Mouse (Mus musculus): ENCODE measurements around the gene Nav2. TPM values are rescaled to one million over a fixed set of nuclear protein-coding genes. Genes with fewer than 3 reads are reported as not detected.

Nav2 gene
- polyA plus RNA-seq, 1 experiment from 2014 or later = 34.9 TPM

- H3K4me2 ChIP-seq (ENCODE audit: low read length) = no peak overlapping the region
- H3K9ac ChIP-seq (ENCODE audit: low read length) = no peak overlapping the region
- no peak overlapping the region for H3K4me3 ChIP-seq (ENCODE audit: control insufficient read depth in 1 of 2, insufficient read depth in 1 of 2, low read depth in 1 of 2, low read length in 2 of 2)
- WGBS = 34% methylated on average over 4 of the region's 4 CpGs
- H3K27me3 ChIP-seq (ENCODE audit: control insufficient read depth, insufficient read depth, low read length) = no peaks in the 10 kb centered on the region
- H3K9me3 ChIP-seq (ENCODE audit: control insufficient read depth, low read length) = no peaks in the 10 kb centered on the region
- no peaks in the 10 kb centered on the region for H3K4me1 ChIP-seq (ENCODE audit: control insufficient read depth in 2 of 2, insufficient read depth in 2 of 2, low read length in 2 of 2)
- H3K36me3 ChIP-seq (ENCODE audit: control insufficient read depth, insufficient read depth, low read length) = peaks cover 13% of the 10 kb centered on the region; the same call in 1 of the 2 replicates
- ATAC-seq (ENCODE audit: insufficient number of reproducible peaks, insufficient read depth, low FRiP score, low read depth) = no peak
- H3K27ac ChIP-seq (replicated peaks in 1 of 2; ENCODE audit: control insufficient read depth in 1 of 2, insufficient read depth in 1 of 2, low read depth in 2 of 2, low read length in 2 of 2) = no peak overlapping the region
Measured at GRCm38 (mm10) chr7:49426060-49426459, 517.5 kb downstream of the Nav2 start.

GRCm38 (mm10) chr7:49427843-49428242 is 519.3 kb downstream of the Nav2 start:
- Histone ChIP-seq H3K9ac (ENCODE audit: low read length) (no peak overlapping the region), H3K36me3 (ENCODE audit: control insufficient read depth, insufficient read depth, low read length) (peaks cover 5% of the 10 kb centered on the region; the same call in 1 of the 2 replicates), H3K9me3 (ENCODE audit: control insufficient read depth, low read length) (no peaks in the 10 kb centered on the region), H3K4me3 (ENCODE audit: control insufficient read depth in 1 of 2, insufficient read depth in 1 of 2, low read depth in 1 of 2, low read length in 2 of 2) (no peak overlapping the region), H3K27ac (replicated peaks in 1 of 2; ENCODE audit: control insufficient read depth in 1 of 2, insufficient read depth in 1 of 2, low read depth in 2 of 2, low read length in 2 of 2) (no peak overlapping the region), H3K27me3 (ENCODE audit: control insufficient read depth, insufficient read depth, low read length) (no peaks in the 10 kb centered on the region), H3K4me1 (ENCODE audit: control insufficient read depth in 2 of 2, insufficient read depth in 2 of 2, low read length in 2 of 2) (no peaks in the 10 kb centered on the region), H3K4me2 (ENCODE audit: low read length) (no peak overlapping the region)
- no peak for ATAC-seq (ENCODE audit: insufficient number of reproducible peaks, insufficient read depth, low FRiP score, low read depth)
- 38% methylated on average over 6 of the region's 6 CpGs for WGBS

- H3K27ac ChIP-seq (replicated peaks in 1 of 2; ENCODE audit: control insufficient read depth in 1 of 2, insufficient read depth in 1 of 2, low read depth in 2 of 2, low read length in 2 of 2) = no peak overlapping the region
- ATAC-seq (ENCODE audit: insufficient number of reproducible peaks, insufficient read depth, low FRiP score, low read depth) = peak; percentile 28; the same call in 1 of the 2 replicates
Measured at GRCm38 (mm10) chr7:49428947-49429346, 520.4 kb downstream of the Nav2 start.

DNA sequence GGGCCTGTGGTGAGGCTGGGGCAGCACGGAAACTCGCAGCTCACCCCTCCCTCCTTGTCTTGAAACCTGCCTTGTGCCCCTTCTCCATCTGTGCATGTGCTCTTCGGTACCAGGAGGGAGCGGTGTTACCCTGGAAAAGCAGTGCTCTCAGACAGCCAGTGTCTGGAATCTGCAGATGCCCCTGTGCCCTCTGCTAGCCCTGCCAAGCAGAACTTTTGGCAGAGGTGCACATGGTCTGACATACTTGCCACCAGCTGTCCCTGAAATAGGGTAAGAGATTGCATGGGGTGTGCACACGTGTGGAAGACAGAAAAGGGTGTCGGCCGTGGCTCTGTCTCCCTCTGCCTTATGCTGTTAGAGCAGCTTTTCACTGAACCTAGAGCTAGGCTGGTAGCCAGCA is 522.3 kb downstream of the Nav2 start:
- H3K4me1 ChIP-seq (ENCODE audit: control insufficient read depth in 2 of 2, insufficient read depth in 2 of 2, low read length in 2 of 2) = no peaks in the 10 kb centered on the region
- H3K4me3 ChIP-seq (ENCODE audit: control insufficient read depth in 1 of 2, insufficient read depth in 1 of 2, low read depth in 1 of 2, low read length in 2 of 2) = no peak overlapping the region
- ATAC-seq (ENCODE audit: insufficient number of reproducible peaks, insufficient read depth, low FRiP score, low read depth) = no peak
- WGBS = 86% methylated on average over 7 of the region's 7 CpGs
- no peak overlapping the region for H3K9ac ChIP-seq (ENCODE audit: low read length)
- H3K27ac ChIP-seq (replicated peaks in 1 of 2; ENCODE audit: control insufficient read depth in 1 of 2, insufficient read depth in 1 of 2, low read depth in 2 of 2, low read length in 2 of 2) = no peak overlapping the region
- no peaks in the 10 kb centered on the region for H3K27me3 ChIP-seq (ENCODE audit: control insufficient read depth, insufficient read depth, low read length)
- no peaks in the 10 kb centered on the region for H3K36me3 ChIP-seq (ENCODE audit: control insufficient read depth, insufficient read depth, low read length)
- no peak overlapping the region for H3K4me2 ChIP-seq (ENCODE audit: low read length)
- H3K9me3 ChIP-seq (ENCODE audit: control insufficient read depth, low read length) = no peaks in the 10 kb centered on the region

More at GRCm38 (mm10) chr7:49428947-49429346, 520.4 kb downstream of the Nav2 start:
- no peak overlapping the region for H3K4me3 ChIP-seq (ENCODE audit: control insufficient read depth in 1 of 2, insufficient read depth in 1 of 2, low read depth in 1 of 2, low read length in 2 of 2)
- H3K9me3 ChIP-seq (ENCODE audit: control insufficient read depth, low read length) = no peaks in the 10 kb centered on the region
- no peaks in the 10 kb centered on the region for H3K4me1 ChIP-seq (ENCODE audit: control insufficient read depth in 2 of 2, insufficient read depth in 2 of 2, low read length in 2 of 2)
- WGBS = 62% methylated on average over 5 of the region's 5 CpGs
- no peak overlapping the region for H3K4me2 ChIP-seq (ENCODE audit: low read length)
- no peaks in the 10 kb centered on the region for H3K36me3 ChIP-seq (ENCODE audit: control insufficient read depth, insufficient read depth, low read length)
- no peaks in the 10 kb centered on the region for H3K27me3 ChIP-seq (ENCODE audit: control insufficient read depth, insufficient read depth, low read length)
- H3K9ac ChIP-seq (ENCODE audit: low read length) = no peak overlapping the region

DNA sequence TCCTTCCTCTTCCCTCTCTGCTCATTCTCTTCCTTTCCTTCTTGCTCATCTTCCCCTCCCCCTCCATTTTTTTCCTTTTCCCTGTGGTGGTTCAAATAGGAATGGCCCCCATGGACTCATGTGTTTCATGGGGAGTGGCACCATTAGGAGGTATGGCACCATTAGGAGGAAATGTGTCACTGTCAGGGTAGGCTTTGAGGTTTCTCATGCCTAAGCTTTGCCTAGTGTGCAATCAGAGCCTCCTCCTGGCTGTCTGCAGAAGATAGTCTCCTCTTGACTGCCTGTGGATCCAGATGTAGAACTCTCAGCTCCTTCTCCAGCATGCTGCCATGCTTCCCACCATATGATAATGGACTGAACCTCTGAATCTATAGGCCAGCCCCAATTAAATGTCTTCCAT is 525.4 kb downstream of the Nav2 start:
- H3K36me3 ChIP-seq (ENCODE audit: control insufficient read depth, insufficient read depth, low read length) = no peaks in the 10 kb centered on the region
- H3K9me3 ChIP-seq (ENCODE audit: control insufficient read depth, low read length) = no peaks in the 10 kb centered on the region
- no peaks in the 10 kb centered on the region for H3K27me3 ChIP-seq (ENCODE audit: control insufficient read depth, insufficient read depth, low read length)
- H3K4me1 ChIP-seq (ENCODE audit: control insufficient read depth in 2 of 2, insufficient read depth in 2 of 2, low read length in 2 of 2) = peaks cover 8 to 15% of the 10 kb centered on the region in 2 experiments
- no peak overlapping the region for H3K4me2 ChIP-seq (ENCODE audit: low read length)
- no peak for ATAC-seq (ENCODE audit: insufficient number of reproducible peaks, insufficient read depth, low FRiP score, low read depth)
- H3K27ac ChIP-seq (replicated peaks in 1 of 2; ENCODE audit: control insufficient read depth in 1 of 2, insufficient read depth in 1 of 2, low read depth in 2 of 2, low read length in 2 of 2) = no peak overlapping the region
- H3K9ac ChIP-seq (ENCODE audit: low read length) = no peak overlapping the region
- no peak overlapping the region for H3K4me3 ChIP-seq (ENCODE audit: control insufficient read depth in 1 of 2, insufficient read depth in 1 of 2, low read depth in 1 of 2, low read length in 2 of 2)

DNA sequence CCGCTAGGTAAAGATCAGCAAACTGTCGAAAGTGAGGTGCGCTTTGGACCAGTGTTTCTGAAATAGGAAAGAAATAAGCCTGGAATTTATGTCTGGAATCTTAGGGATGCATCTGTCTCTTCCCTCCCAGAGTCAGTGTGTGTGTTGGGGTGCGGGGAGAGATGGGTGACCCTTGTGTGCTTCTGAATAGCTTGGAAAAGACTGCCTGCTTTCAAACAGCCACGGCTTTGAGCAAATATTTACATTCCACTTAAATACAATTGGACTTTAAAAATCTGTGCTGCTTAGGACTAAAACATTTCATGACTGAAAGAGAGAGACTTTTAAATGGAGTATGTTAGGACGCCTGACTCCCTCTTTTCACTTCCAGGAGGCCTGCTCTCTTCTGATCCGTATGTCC is 528.0 kb downstream of the Nav2 start:
- Histone ChIP-seq H3K27ac (replicated peaks in 1 of 2; ENCODE audit: control insufficient read depth in 1 of 2, insufficient read depth in 1 of 2, low read depth in 2 of 2, low read length in 2 of 2) (no peak overlapping the region), H3K36me3 (ENCODE audit: control insufficient read depth, insufficient read depth, low read length) (no peaks in the 10 kb centered on the region), H3K4me1 (ENCODE audit: control insufficient read depth in 2 of 2, insufficient read depth in 2 of 2, low read length in 2 of 2) (peaks cover 9 to 15% of the 10 kb centered on the region in 2 experiments), H3K27me3 (ENCODE audit: control insufficient read depth, insufficient read depth, low read length) (no peaks in the 10 kb centered on the region), H3K4me2 (ENCODE audit: low read length) (no peak overlapping the region), H3K4me3 (ENCODE audit: control insufficient read depth in 1 of 2, insufficient read depth in 1 of 2, low read depth in 1 of 2, low read length in 2 of 2) (no peak overlapping the region), H3K9ac (ENCODE audit: low read length) (no peak overlapping the region), H3K9me3 (ENCODE audit: control insufficient read depth, low read length) (no peaks in the 10 kb centered on the region)
- ATAC-seq (ENCODE audit: insufficient number of reproducible peaks, insufficient read depth, low FRiP score, low read depth) = no peak
- WGBS = 84% methylated on average over 7 of the region's 7 CpGs

- peak overlapping the region; percentile 24 to 52; a peak in 1 of 4 replicates for H3K27ac ChIP-seq (replicated peaks in 1 of 2; ENCODE audit: control insufficient read depth in 1 of 2, insufficient read depth in 1 of 2, low read depth in 2 of 2, low read length in 2 of 2)
- H3K4me2 ChIP-seq (ENCODE audit: low read length) = no peak overlapping the region
- no peaks in the 10 kb centered on the region for H3K36me3 ChIP-seq (ENCODE audit: control insufficient read depth, insufficient read depth, low read length)
- no peak for ATAC-seq (ENCODE audit: insufficient number of reproducible peaks, insufficient read depth, low FRiP score, low read depth)
- H3K4me1 ChIP-seq (ENCODE audit: control insufficient read depth in 2 of 2, insufficient read depth in 2 of 2, low read length in 2 of 2) = peaks cover 9 to 15% of the 10 kb centered on the region in 2 experiments
- 23% methylated on average over 11 of the region's 11 CpGs for WGBS
- H3K9me3 ChIP-seq (ENCODE audit: control insufficient read depth, low read length) = no peaks in the 10 kb centered on the region
- no peaks in the 10 kb centered on the region for H3K27me3 ChIP-seq (ENCODE audit: control insufficient read depth, insufficient read depth, low read length)
- H3K4me3 ChIP-seq (ENCODE audit: control insufficient read depth in 1 of 2, insufficient read depth in 1 of 2, low read depth in 1 of 2, low read length in 2 of 2) = no peak overlapping the region
- H3K9ac ChIP-seq (ENCODE audit: low read length) = peak overlapping the region; percentile 30; the same call in 1 of the 2 replicates
Measured at GRCm38 (mm10) chr7:49437901-49438300, 529.4 kb downstream of the Nav2 start.

DNA sequence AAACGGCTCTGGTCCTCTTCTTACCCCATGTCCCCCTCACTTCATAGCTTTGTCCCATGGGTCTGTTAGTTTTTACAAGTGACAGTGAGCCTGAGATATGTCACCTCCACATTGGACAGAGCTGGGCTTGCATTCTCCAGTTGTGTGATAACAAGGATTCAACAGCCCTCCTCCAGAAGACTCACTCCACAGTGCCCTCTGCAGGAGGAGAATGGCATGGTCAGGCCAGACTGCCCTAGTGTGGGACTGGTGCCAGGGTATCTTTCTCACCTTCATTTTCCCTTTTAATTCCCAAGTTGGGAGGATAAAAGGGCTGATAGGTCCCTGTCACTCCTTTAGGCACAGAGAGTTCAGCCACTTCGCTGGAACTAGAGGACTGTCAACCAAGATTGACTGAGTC is 530.6 kb downstream of the Nav2 start:
- Histone ChIP-seq H3K9ac (ENCODE audit: low read length) (no peak overlapping the region), H3K27ac (replicated peaks in 1 of 2; ENCODE audit: control insufficient read depth in 1 of 2, insufficient read depth in 1 of 2, low read depth in 2 of 2, low read length in 2 of 2) (no peak overlapping the region), H3K9me3 (ENCODE audit: control insufficient read depth, low read length) (no peaks in the 10 kb centered on the region), H3K4me3 (ENCODE audit: control insufficient read depth in 1 of 2, insufficient read depth in 1 of 2, low read depth in 1 of 2, low read length in 2 of 2) (no peak overlapping the region), H3K4me2 (ENCODE audit: low read length) (no peak overlapping the region), H3K36me3 (ENCODE audit: control insufficient read depth, insufficient read depth, low read length) (no peaks in the 10 kb centered on the region), H3K27me3 (ENCODE audit: control insufficient read depth, insufficient read depth, low read length) (no peaks in the 10 kb centered on the region), H3K4me1 (ENCODE audit: control insufficient read depth in 2 of 2, insufficient read depth in 2 of 2, low read length in 2 of 2) (peaks cover 11 to 21% of the 10 kb centered on the region in 2 experiments)
- 36% methylated on average over 2 of the region's 2 CpGs for WGBS
- ATAC-seq (ENCODE audit: insufficient number of reproducible peaks, insufficient read depth, low FRiP score, low read depth) = no peak
